In the genomic region with DNA sequence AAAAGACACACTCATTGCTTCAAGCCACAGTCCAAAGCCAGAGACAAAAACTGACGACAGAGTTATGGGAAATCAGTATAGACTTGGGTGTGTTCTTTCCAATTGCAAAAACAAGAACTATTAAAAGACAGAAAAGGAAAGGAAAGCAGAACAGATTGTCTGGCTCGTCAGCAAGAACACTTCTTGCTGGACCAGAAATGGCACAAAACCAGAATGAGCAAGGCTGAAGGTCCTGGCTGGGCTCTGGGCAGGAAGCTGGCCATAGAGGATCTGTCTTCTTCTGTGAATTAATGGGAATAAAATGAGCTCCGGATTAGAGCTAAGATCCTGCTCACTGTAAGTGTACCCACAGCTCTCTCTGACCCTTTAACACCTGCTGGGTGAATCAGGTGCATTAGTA, we compare ENCODE assay signal across 19 mouse cellular contexts.
DNase-seq lines count a peak whose midpoint lies in the region; ATAC-seq and TF ChIP-seq lines count a peak whose summit lies in the region.
"Had no signal": no experiment of that assay in that cellular context is flagged by ENCODE, and none has a peak within 500 bp of the region (broad histone marks: within the 10 kb centered on the region; RNA-seq: fewer than 3 reads in every experiment).

No protein-coding gene starts in this region.

- 0 out of 2 replicates have a peak, but pooled peaks have one; percentile 8 for ATAC-seq in cerebellum, adult (ENCODE audit: insufficient number of reproducible peaks, low FRiP score, low TSS enrichment)
- ATAC-seq in lung, postnatal 0 days = no peak
- no peak for ATAC-seq in Patski
- ATAC-seq: activated CD4-positive, CD25-positive, alpha-beta regulatory T cell, adult 4 months; forebrain, embryonic 16.5 days; intestine, embryonic 16.5 days had no signal

- POLR2A ChIA-PET in Patski (lab: Charles Lee) = no interaction called here

- DNase-seq in cerebellum, adult 11 months = no peak
- DNase-seq in heart, adult 8-10 months (ENCODE audit: low spot score) = peak; percentile 4
- DNase-seq in heart, postnatal 25 days (ENCODE audit: low spot score) = no peak
- DNase-seq in lung, postnatal 0 days (ENCODE audit: low spot score) = peak; percentile 38
- DNase-seq in lung, postnatal 25 days (ENCODE audit: low spot score) = no peak
- DNase-seq in Patski (ENCODE audit: low read depth, low spot score) = peak; percentile 17
- DNase-seq: adrenal gland, postnatal 14 days; B cell, adult 2 months; cerebellum, adult 9-10 months; gastrocnemius, postnatal 14 days; heart, adult 2 months had no signal

- no peak overlapping the region for H3K4me3 ChIP-seq in lung, postnatal 0 days (ENCODE audit: low read depth, low read length)
- H3K4me3 ChIP-seq: embryonic facial prominence, embryonic 13.5 days; forebrain, embryonic 12.5 days; heart, adult 2 months; heart, embryonic 13.5 days had no signal

- no peak for TF ChIP-seq EP300 in lung, postnatal 0 days (IDR thresholded peaks at IDR 0.05)

- intact Hi-C loops in heart, postnatal 25 days (cut with DNase I) = no loop called here

- H3K9ac ChIP-seq in lung, postnatal 0 days (replicated peaks; ENCODE audit: low read depth) = no peak overlapping the region
- H3K9ac ChIP-seq: embryonic facial prominence, embryonic 13.5 days; forebrain, embryonic 12.5 days; heart, embryonic 13.5 days; hindbrain, embryonic 14.5 days had no signal

- no peaks in the 10 kb centered on the region for H3K4me1 ChIP-seq in lung, postnatal 0 days (ENCODE audit: insufficient read depth, low read depth, low read length)
- H3K4me1 ChIP-seq: embryonic facial prominence, embryonic 13.5 days; heart, embryonic 13.5 days had no signal

- 39% methylated on average over 3 of the region's 3 CpGs for WGBS in lung, postnatal 0 days

- no peaks in the 10 kb centered on the region for H3K9me3 ChIP-seq in lung, postnatal 0 days (ENCODE audit: low read length)
- H3K9me3 ChIP-seq: embryonic facial prominence, embryonic 13.5 days; forebrain, embryonic 12.5 days; heart, embryonic 13.5 days had no signal

- H3K27me3 ChIP-seq in lung, postnatal 0 days (replicated peaks; ENCODE audit: insufficient read depth, low read length) = no peaks in the 10 kb centered on the region
- no peaks in the 10 kb centered on the region for H3K27me3 ChIP-seq in Patski
- H3K27me3 ChIP-seq: embryonic facial prominence, embryonic 13.5 days; heart, embryonic 13.5 days had no signal

- in situ Hi-C loops in Patski (cut with MboI; ENCODE audit: low pct_unique_long_range_greater_than_20kb) = no loop called here

- CTCF ChIA-PET in Patski (lab: Charles Lee) = interaction anchor here (0.8 to 0.9 kb wide), 2 partner anchors 14 to 73 kb away, joined by 3 read pairs; no protein-coding TSS in a partner anchor

- H3K27ac ChIP-seq in lung, postnatal 0 days (ENCODE audit: low read length) = no peak overlapping the region
- H3K27ac ChIP-seq: embryonic facial prominence, embryonic 13.5 days; forebrain, embryonic 12.5 days; heart, adult 2 months; heart, embryonic 13.5 days; hindbrain, embryonic 14.5 days had no signal

- H3K4me2 ChIP-seq in lung, postnatal 0 days (replicated peaks; ENCODE audit: low read depth, low read length) = no peak overlapping the region
- H3K4me2 ChIP-seq: embryonic facial prominence, embryonic 13.5 days; forebrain, embryonic 12.5 days; heart, embryonic 13.5 days; hindbrain, embryonic 14.5 days had no signal

- no peak for TF ChIP-seq CTCF in lung, postnatal 0 days (IDR thresholded peaks at IDR 0.05)
- no peak for TF ChIP-seq CTCF in Patski (IDR thresholded peaks at IDR 0.05)

- H3K36me3 ChIP-seq in lung, postnatal 0 days (ENCODE audit: insufficient read depth, low read length) = no peaks in the 10 kb centered on the region
- H3K36me3 ChIP-seq: embryonic facial prominence, embryonic 13.5 days; forebrain, embryonic 12.5 days; heart, embryonic 13.5 days had no signal

Comparison
In these comparisons a context has a peak if more than half of its experiments do, and no peak if none do; other contexts are left out.
1. DNase-seq: peak in heart, adult 8-10 months (single experiment), lung, postnatal 0 days (single experiment) and Patski (single experiment); none in cerebellum, adult 11 months (single experiment), heart, postnatal 25 days (single experiment) and lung, postnatal 25 days (single experiment).